Comparison of ENCODE assay signal across 10 mouse cellular contexts in genomic region chr5:93026437-93027119, GRCm38 (mm10). TPM values are rescaled to one million over a fixed set of nuclear protein-coding genes. Genes with fewer than 3 reads are reported as not detected.
DNase-seq lines count a peak whose midpoint lies in the region; ATAC-seq and TF ChIP-seq lines count a peak whose summit lies in the region.
"Had no signal": no experiment of that assay in that cellular context is flagged by ENCODE, and none has a peak within 500 bp of the region (broad histone marks: within the 10 kb centered on the region; RNA-seq: fewer than 3 reads in every experiment).

No protein-coding gene starts in this region.

- TF ChIP-seq CTCF in CH12.LX (conservative IDR thresholded peaks at IDR 0.05 in 1 of 2, IDR thresholded peaks at IDR 0.05 in 1 of 2; ENCODE audit: low read depth in 2 of 2, low read length in 2 of 2): no peak

- no peak overlapping the region for H3K4me3 ChIP-seq in heart, embryonic 14.5 days (ENCODE audit: control insufficient read depth in 1 of 2, insufficient read depth in 1 of 2, low read depth in 1 of 2, low read length in 2 of 2)
- H3K4me3 ChIP-seq in CH12.LX (replicated peaks in 1 of 3; ENCODE audit: low read depth in 2 of 3, low read length in 2 of 3, poor library complexity in 1 of 3): no peak overlapping the region

- in situ Hi-C loops in CH12.LX (cut with MboI; ENCODE audit: low pct_ligation_motif_present, low pct_unique_long_range_greater_than_20kb, low sequenced_read_pairs): no loop called here

- no peaks in the 10 kb centered on the region for H3K9me3 ChIP-seq in heart, embryonic 14.5 days (ENCODE audit: control insufficient read depth, low read length)
- H3K9me3 ChIP-seq in CH12.LX (replicated peaks; ENCODE audit: low read length): no peaks in the 10 kb centered on the region

- TF ChIP-seq EP300 in CH12.LX (IDR thresholded peaks at IDR 0.05; ENCODE audit: low read length): no peak

- peak overlapping the region; percentile 51 to 58 for H3K27ac ChIP-seq in heart, embryonic 14.5 days (replicated peaks in 1 of 2; ENCODE audit: control insufficient read depth in 1 of 2, insufficient read depth in 1 of 2, low read depth in 2 of 2, low read length in 2 of 2)
- no peak overlapping the region for H3K27ac ChIP-seq in CH12.LX (ENCODE audit: insufficient read depth, low read depth)

- no peak for DNase-seq in heart, adult 8-10 months (ENCODE audit: low spot score)
- DNase-seq in CH12.LX (ENCODE audit: extremely low read depth): no peak
- DNase-seq in embryo, embryonic 11 days: peak; percentile 59
- peak; percentile 26 for DNase-seq in kidney, postnatal 14 days
- DNase-seq in adrenal gland, adult 2 months: no peak
- no peak for DNase-seq in cerebellum, adult 11-12 months
- no peak for DNase-seq in spleen, postnatal 4 days (ENCODE audit: low spot score in 2 of 2)
- DNase-seq: cerebellum, adult 2 months had no signal

- no peak for TF ChIP-seq POLR2A in CH12.LX (IDR thresholded peaks at IDR 0.05; ENCODE audit: low read depth, low read length)

- TF ChIP-seq RAD21 in CH12.LX (IDR thresholded peaks at IDR 0.05; ENCODE audit: low read depth, low read length): no peak

- dilution Hi-C loops in CH12.LX (cut with MboI; ENCODE audit: extremely low pct_ligation_motif_present, extremely low pct_unique_long_range_greater_than_20kb, low sequenced_read_pairs): no loop called here

- H3K27me3 ChIP-seq in heart, embryonic 14.5 days (ENCODE audit: control insufficient read depth, insufficient read depth, low read length): no peaks in the 10 kb centered on the region
- no peaks in the 10 kb centered on the region for H3K27me3 ChIP-seq in CH12.LX (replicated peaks)

- H3K4me2 ChIP-seq in heart, embryonic 14.5 days (ENCODE audit: low read length): peak overlapping the region; percentile 24
- H3K4me2 ChIP-seq in CH12.LX (ENCODE audit: insufficient read depth, low read depth, poor library complexity, severe bottlenecking): peak overlapping the region; percentile 32; the same call in 1 of the 2 replicates

- peaks cover 24 to 32% of the 10 kb centered on the region in 2 experiments for H3K4me1 ChIP-seq in heart, embryonic 14.5 days (ENCODE audit: control insufficient read depth in 2 of 2, insufficient read depth in 2 of 2, low read length in 2 of 2)
- H3K4me1 ChIP-seq in CH12.LX (ENCODE audit: control insufficient read depth in 1 of 2, insufficient read depth in 2 of 2): no peaks in the 10 kb centered on the region

- H3K79me2 ChIP-seq in CH12.LX (replicated peaks; ENCODE audit: control insufficient read depth, extremely low read depth, insufficient read depth, poor library complexity, severe bottlenecking): no peaks in the 10 kb centered on the region

- H3K9ac ChIP-seq in heart, embryonic 14.5 days (ENCODE audit: low read length): peak overlapping the region; percentile 21; the same call in 1 of the 2 replicates
- peak overlapping the region; percentile 13; the same call in 1 of the 2 replicates for H3K9ac ChIP-seq in CH12.LX (ENCODE audit: insufficient read depth, low read depth)

- 29% methylated on average over 4 of the region's 4 CpGs for WGBS in heart, embryonic 14.5 days

- ATAC-seq in heart, embryonic 14.5 days (ENCODE audit: insufficient number of reproducible peaks, insufficient read depth, low FRiP score, low read depth): no peak
- ATAC-seq: CD4-positive, CD25-positive, alpha-beta regulatory T cell, adult 4 months had no signal

- no peaks in the 10 kb centered on the region for H3K36me3 ChIP-seq in heart, embryonic 14.5 days (ENCODE audit: control insufficient read depth, insufficient read depth, low read length)
- no peaks in the 10 kb centered on the region for H3K36me3 ChIP-seq in CH12.LX (replicated peaks in 1 of 2; ENCODE audit: control insufficient read depth in 1 of 2, insufficient read depth in 1 of 2, low read length in 1 of 2)

TF ChIP-seq in CH12.LX, 34 proteins besides CTCF, POLR2A, EP300 and RAD21:
- TF ChIP-seq TBP (conservative IDR thresholded peaks at IDR 0.05; ENCODE audit: low read depth, low read length) (no peak), BHLHE40 (IDR thresholded peaks at IDR 0.05; ENCODE audit: low read depth, low read length) (0 out of 2 replicates have a peak, but pooled peaks have one; percentile 16)

RNA-seq across cellular contexts. Expression of gene Sowahb, which starts 18.2 kb away (rescaled TPM):
- 0.11 TPM in 1 of 2 replicates, not detected in the other for polyA plus RNA-seq in heart, embryonic 14.5 days (2014; fragmentation: Nextera tagmentation; extraction: Ambion mirVana)
- total RNA-seq in heart, adult 8-10 months (2022): under 1 TPM; 0.05 to 0.22 (median 0.12) TPM
- total RNA-seq in CH12.LX (2012; rRNA removed): not detected in 2 replicates
- not detected in 2 replicates for total RNA-seq in CH12.LX (2014; rRNA removed)
- polyA plus RNA-seq in CH12.LX (2012; ENCODE audit: insufficient read length, low read depth): not detected in 2 replicates
- total RNA-seq in adrenal gland, adult 2 months (2021): under 1 TPM in 1 of 2 experiments, not detected in 1; 0.07 TPM
- not detected in 2 replicates for polyA plus RNA-seq in adrenal gland, adult 2 months (2012; rRNA removed)
- polyA plus RNA-seq: CD4-positive, CD25-positive, alpha-beta regulatory T cell, adult 4 months had no signal

Comparison
In these comparisons a context has a peak if more than half of its experiments do, and no peak if none do; other contexts are left out.
1. DNase-seq: peak in embryo, embryonic 11 days (single experiment) and kidney, postnatal 14 days (single experiment); none in heart, adult 8-10 months (single experiment), CH12.LX (single experiment), adrenal gland, adult 2 months (single experiment), cerebellum, adult 11-12 months (single experiment) and spleen, postnatal 4 days (0 of 2).